9 mouse cellular contexts compared by ENCODE assay signal in the genomic region with DNA sequence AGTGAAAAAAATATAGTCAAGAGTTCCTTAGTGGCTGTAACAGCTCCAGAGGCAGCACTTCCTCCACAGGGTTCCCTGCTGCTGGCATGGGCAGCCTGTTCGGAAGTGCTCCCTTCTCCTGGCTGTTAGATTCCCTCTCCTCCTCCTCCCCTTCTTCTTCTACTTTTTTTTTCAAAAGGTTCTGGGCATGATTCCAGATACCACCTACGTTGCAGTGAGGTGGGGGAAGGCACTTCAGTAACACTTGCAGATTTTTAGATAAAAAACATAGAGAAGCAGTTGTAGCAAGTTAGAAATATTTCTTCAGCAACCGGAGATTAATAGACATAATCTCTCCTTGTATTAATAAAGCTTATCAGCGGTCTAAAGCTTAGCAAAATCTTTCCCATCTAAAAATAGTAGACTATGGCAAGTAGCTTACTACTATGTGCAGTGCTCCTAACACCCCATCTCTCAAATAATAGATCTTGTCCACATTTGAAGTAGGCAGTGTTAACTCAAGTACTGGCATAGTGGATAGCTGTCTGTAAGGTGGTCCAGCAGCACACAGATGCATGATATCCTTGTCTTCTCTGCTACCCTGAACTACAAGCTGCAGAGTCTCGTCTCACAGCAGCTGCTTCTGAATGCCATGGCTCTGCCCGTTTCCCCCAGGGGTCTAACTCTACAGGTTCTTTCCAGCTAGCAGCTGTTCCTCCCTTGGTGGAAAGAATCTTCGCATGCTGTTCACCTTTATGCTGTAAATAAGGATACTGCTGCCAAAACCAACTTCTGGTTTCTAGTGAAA. TPM values are rescaled to one million over a fixed set of nuclear protein-coding genes. Genes with fewer than 3 reads are reported as not detected.
DNase-seq lines count a peak whose midpoint lies in the region; ATAC-seq and TF ChIP-seq lines count a peak whose summit lies in the region.
"Had no signal": no experiment of that assay in that cellular context is flagged by ENCODE, and none has a peak within 500 bp of the region (broad histone marks: within the 10 kb centered on the region; RNA-seq: fewer than 3 reads in every experiment).

No protein-coding gene starts in this region.

- TF ChIP-seq RAD21 in MEL (IDR thresholded peaks at IDR 0.05; ENCODE audit: low read depth, low read length) = no peak

- 16% methylated on average over 7 of the region's 7 CpGs for WGBS in forebrain, postnatal 0 days
- WGBS in kidney, adult 2 months = 24% methylated on average over 7 of the region's 7 CpGs
- WGBS in lung, embryonic 14.5 days = 9% methylated on average over 7 of the region's 7 CpGs

- 0 out of 2 replicates have a peak overlapping the region, but pooled peaks have one; percentile 5 for H3K4me2 ChIP-seq in forebrain, postnatal 0 days (ENCODE audit: low read depth)
- peak overlapping the region; percentile 32 for H3K4me2 ChIP-seq in lung, embryonic 14.5 days

- TF ChIP-seq POLR2A in MEL (IDR thresholded peaks at IDR 0.05; ENCODE audit: control insufficient read depth in 1 of 2, insufficient read depth in 1 of 2, low read depth in 1 of 2, low read length in 2 of 2, poor library complexity in 1 of 2) = no peak
- no peak for TF ChIP-seq POLR2A in kidney, adult 2 months (IDR thresholded peaks at IDR 0.05; ENCODE audit: low read depth, low read length)

- H3K4me1 ChIP-seq in MEL (ENCODE audit: control insufficient read depth in 1 of 2, insufficient read depth in 2 of 2, low read length in 2 of 2) = peaks cover 18 to 32% of the 10 kb centered on the region in 2 experiments
- peaks cover 13% of the 10 kb centered on the region for H3K4me1 ChIP-seq in forebrain, postnatal 0 days (ENCODE audit: insufficient read depth)
- peaks cover 19% of the 10 kb centered on the region for H3K4me1 ChIP-seq in kidney, adult 2 months (ENCODE audit: control insufficient read depth, insufficient read depth, low read length)
- H3K4me1 ChIP-seq in lung, embryonic 14.5 days (ENCODE audit: insufficient read depth) = peaks cover 4% of the 10 kb centered on the region; the same call in 1 of the 2 replicates

- no peak for TF ChIP-seq CTCF in MEL (IDR thresholded peaks at IDR 0.05 in 2 of 3, conservative IDR thresholded peaks at IDR 0.05 in 1 of 3; ENCODE audit: control insufficient read depth in 1 of 3, insufficient read depth in 1 of 3, low read depth in 2 of 3, low read length in 3 of 3, poor library complexity in 1 of 3, severe bottlenecking in 1 of 3)
- TF ChIP-seq CTCF in forebrain, postnatal 0 days (IDR thresholded peaks at IDR 0.05; ENCODE audit: low read depth) = no peak
- no peak for TF ChIP-seq CTCF in kidney, adult 2 months (conservative IDR thresholded peaks at IDR 0.05; ENCODE audit: insufficient read depth, insufficient read length, low read depth, low read length)
- no peak for TF ChIP-seq CTCF in lung, embryonic 14.5 days (IDR thresholded peaks at IDR 0.05; ENCODE audit: low read depth)

- peak overlapping the region; percentile 69 for H3K27ac ChIP-seq in MEL (ENCODE audit: control insufficient read depth, low read depth, low read length)
- peak overlapping the region; percentile 59 for H3K27ac ChIP-seq in forebrain, postnatal 0 days (ENCODE audit: low read depth, low read length)
- H3K27ac ChIP-seq in kidney, adult 2 months (ENCODE audit: insufficient read depth, low read depth, low read length) = 0 out of 2 replicates have a peak overlapping the region, but pooled peaks have one; percentile 7
- peak overlapping the region; percentile 71 for H3K27ac ChIP-seq in lung, embryonic 14.5 days (ENCODE audit: low read depth)

- ATAC-seq in forebrain, postnatal 0 days = peak; percentile 51; the same call in 1 of the 2 replicates
- peak; percentile 91 for ATAC-seq in lung, embryonic 14.5 days (ENCODE audit: insufficient read depth)

- H3K9me3 ChIP-seq in MEL (replicated peaks; ENCODE audit: insufficient read depth, low read length) = no peaks in the 10 kb centered on the region
- H3K9me3 ChIP-seq in forebrain, postnatal 0 days (ENCODE audit: low read length) = no peaks in the 10 kb centered on the region
- H3K9me3 ChIP-seq in lung, embryonic 14.5 days (ENCODE audit: low read depth, low read length) = no peaks in the 10 kb centered on the region

- H3K79me2 ChIP-seq in MEL (ENCODE audit: control insufficient read depth, insufficient read depth, low read length, poor library complexity) = peaks cover 27% of the 10 kb centered on the region

- H3K9ac ChIP-seq in MEL (ENCODE audit: control insufficient read depth, low read depth, low read length, poor library complexity, severe bottlenecking) = peak overlapping the region; percentile 34
- no peak overlapping the region; the same call in 1 of the 2 replicates for H3K9ac ChIP-seq in forebrain, postnatal 0 days
- no peak overlapping the region for H3K9ac ChIP-seq in lung, embryonic 14.5 days

- no peaks in the 10 kb centered on the region for H3K27me3 ChIP-seq in MEL (ENCODE audit: control insufficient read depth in 1 of 2, insufficient read depth in 2 of 2, low read length in 2 of 2)
- no peaks in the 10 kb centered on the region for H3K27me3 ChIP-seq in forebrain, postnatal 0 days (ENCODE audit: insufficient read depth, low read length)
- H3K27me3 ChIP-seq in kidney, adult 2 months (replicated peaks; ENCODE audit: control insufficient read depth, insufficient read depth, low read length) = no peaks in the 10 kb centered on the region
- H3K27me3 ChIP-seq in lung, embryonic 14.5 days (ENCODE audit: insufficient read depth, low read length) = no peaks in the 10 kb centered on the region

- TF ChIP-seq EP300 in MEL (IDR thresholded peaks at IDR 0.05; ENCODE audit: low read depth in 1 of 2, low read length in 2 of 2) = peak; percentile 70 to 76

- peaks cover 5 to 53% of the 10 kb centered on the region in 2 experiments; a peak in 3 of 4 replicates for H3K36me3 ChIP-seq in MEL (ENCODE audit: control insufficient read depth in 1 of 2, insufficient read depth in 2 of 2, low read length in 2 of 2)
- H3K36me3 ChIP-seq in forebrain, postnatal 0 days (ENCODE audit: insufficient read depth) = peaks cover 3% of the 10 kb centered on the region; the same call in 1 of the 2 replicates
- H3K36me3 ChIP-seq in kidney, adult 2 months (ENCODE audit: control insufficient read depth, insufficient read depth, low read length) = no peaks in the 10 kb centered on the region; the same call in 1 of the 2 replicates
- H3K36me3 ChIP-seq in lung, embryonic 14.5 days (ENCODE audit: insufficient read depth) = peaks cover 9% of the 10 kb centered on the region; the same call in 1 of the 2 replicates

- DNase-seq in embryo, embryonic 11 days = peak; percentile 20
- DNase-seq in embryo, embryonic 10 days (ENCODE audit: low spot score) = no peak
- DNase-seq in MEL (ENCODE audit: low read depth, low spot score) = peak; percentile 84
- DNase-seq in forebrain, postnatal 0 days = peak; percentile 42
- peak; percentile 62 for DNase-seq in kidney, adult 2 months
- peak; percentile 92 for DNase-seq in lung, embryonic 14.5 days
- peak; percentile 93 for DNase-seq in telencephalon, adult 2 months (ENCODE audit: low read depth, low spot score)
- DNase-seq in urinary bladder, postnatal 10 days (ENCODE audit: low spot score) = no peak

- H3K4me3 ChIP-seq in MEL (ENCODE audit: control insufficient read depth in 1 of 2, insufficient read depth in 1 of 2, low read depth in 2 of 2, low read length in 2 of 2) = peak overlapping the region; percentile 9 to 12; a peak in 1 of 4 replicates
- no peak overlapping the region for H3K4me3 ChIP-seq in forebrain, postnatal 0 days (ENCODE audit: low read depth, low read length)
- H3K4me3 ChIP-seq in kidney, adult 2 months (ENCODE audit: insufficient read depth, low read depth, low read length) = no peak overlapping the region
- no peak overlapping the region for H3K4me3 ChIP-seq in lung, embryonic 14.5 days (ENCODE audit: low read depth, low read length)

TF ChIP-seq in MEL, 35 proteins besides CTCF, POLR2A, EP300 and RAD21 (continues in another document):
- peak; percentile 78; the same call in 1 of the 2 replicates for TF ChIP-seq MAZ (IDR thresholded peaks at IDR 0.05; ENCODE audit: low read depth, low read length)
- TF ChIP-seq CHD1 (IDR thresholded peaks at IDR 0.05; ENCODE audit: low read depth, low read length) = no peak
- peak; percentile 34; the same call in 1 of the 2 replicates for TF ChIP-seq MAX (IDR thresholded peaks at IDR 0.05; ENCODE audit: low read length)
- TF ChIP-seq USF1 (IDR thresholded peaks at IDR 0.05; ENCODE audit: low read depth, low read length) = no peak
- peak; percentile 73 for TF ChIP-seq SIN3A (IDR thresholded peaks at IDR 0.05; ENCODE audit: low read length)
- TF ChIP-seq MYB (IDR thresholded peaks at IDR 0.05; ENCODE audit: low read depth, low read length) = no peak
- TF ChIP-seq MAFK (IDR thresholded peaks at IDR 0.05; ENCODE audit: borderline replicate concordance, low read depth, low read length) = no peak
- TF ChIP-seq MYC (IDR thresholded peaks at IDR 0.05; ENCODE audit: low read depth, low read length) = 0 out of 2 replicates have a peak, but pooled peaks have one; percentile 41
- peak; percentile 91 for TF ChIP-seq RCOR1 (IDR thresholded peaks at IDR 0.05; ENCODE audit: low read depth, low read length)
- peak; percentile 98 for TF ChIP-seq ZNF384 (IDR thresholded peaks at IDR 0.05; ENCODE audit: low read depth, low read length)

RNA-seq across cellular contexts. Expression of a gene that starts 15.4 kb away (rescaled TPM):
- total RNA-seq in MEL (2012; rRNA removed) = 28.0 and 32.4 TPM in 2 replicates
- polyA plus RNA-seq in MEL (2012; ENCODE audit: insufficient read depth in 1 of 2, insufficient read length in 2 of 2, low read depth in 1 of 2, low replicate concordance in 2 of 2, missing spikeins in 1 of 2) = 100 to 1,000 TPM; 104 to 105 TPM
- 54.2 and 54.6 TPM in 2 replicates for total RNA-seq in forebrain, postnatal 0 days (2014; rRNA removed)
- 79.2 and 100 TPM in 2 replicates for polyA plus RNA-seq in forebrain, postnatal 0 days (2015; fragmentation: Nextera tagmentation; extraction: Ambion mirVana)
- 88.6 and 101 TPM in 2 replicates for polyA plus RNA-seq in kidney, adult 2 months (2012; rRNA removed)
- polyA plus RNA-seq in lung, embryonic 14.5 days (2014; fragmentation: Nextera tagmentation; extraction: Ambion mirVana) = 106 and 107 TPM in 2 replicates

RNA-seq across cellular contexts. Expression of a gene that starts 49.5 kb away (rescaled TPM):
- 19.8 and 20.2 TPM in 2 replicates for total RNA-seq in MEL (2012; rRNA removed)
- 10 to 100 TPM in 1 of 2 experiments, not detected in 1; 32.9 TPM for polyA plus RNA-seq in MEL (2012; ENCODE audit: insufficient read depth in 1 of 2, insufficient read length in 2 of 2, low read depth in 1 of 2, low replicate concordance in 2 of 2, missing spikeins in 1 of 2)
- 115 and 135 TPM in 2 replicates for total RNA-seq in forebrain, postnatal 0 days (2014; rRNA removed)
- polyA plus RNA-seq in forebrain, postnatal 0 days (2015; fragmentation: Nextera tagmentation; extraction: Ambion mirVana) = 92.6 and 108 TPM in 2 replicates
- 46.0 and 54.1 TPM in 2 replicates for polyA plus RNA-seq in kidney, adult 2 months (2012; rRNA removed)
- 61.1 and 63.4 TPM in 2 replicates for polyA plus RNA-seq in lung, embryonic 14.5 days (2014; fragmentation: Nextera tagmentation; extraction: Ambion mirVana)

RNA-seq across cellular contexts. Expression of a gene that starts 49.9 kb away (rescaled TPM):
- total RNA-seq in MEL (2012; rRNA removed) = not detected in 2 replicates
- not detected for polyA plus RNA-seq in MEL (2012; ENCODE audit: insufficient read depth in 1 of 2, insufficient read length in 2 of 2, low read depth in 1 of 2, low replicate concordance in 2 of 2, missing spikeins in 1 of 2)
- not detected in 2 replicates for total RNA-seq in forebrain, postnatal 0 days (2014; rRNA removed)
- not detected in 2 replicates for polyA plus RNA-seq in forebrain, postnatal 0 days (2015; fragmentation: Nextera tagmentation; extraction: Ambion mirVana)
- polyA plus RNA-seq in kidney, adult 2 months (2012; rRNA removed) = not detected in 2 replicates
- not detected in 2 replicates for polyA plus RNA-seq in lung, embryonic 14.5 days (2014; fragmentation: Nextera tagmentation; extraction: Ambion mirVana)
- total RNA-seq: layer of hippocampus, postnatal 10 days had no signal

Comparison
In these comparisons a context has a peak if more than half of its experiments do, and no peak if none do; other contexts are left out.
1. DNase-seq: peak in embryo, embryonic 11 days (single experiment), MEL (single experiment), forebrain, postnatal 0 days (single experiment), kidney, adult 2 months (single experiment), lung, embryonic 14.5 days (single experiment) and telencephalon, adult 2 months (single experiment); none in embryo, embryonic 10 days (single experiment) and urinary bladder, postnatal 10 days (single experiment).
2. H3K27ac ChIP-seq: peak in every context shown above with its lines; median percentile 71 in lung, embryonic 14.5 days; 69 in MEL; 59 in forebrain, postnatal 0 days; 7 in kidney, adult 2 months.
3. H3K4me3 ChIP-seq: peak in MEL (2 of 2); none in forebrain, postnatal 0 days (single experiment), kidney, adult 2 months (single experiment) and lung, embryonic 14.5 days (single experiment).